Mouse (Mus musculus) testis, adult 2 months (tissue): Measurements from ENCODE around the gene Gm281.

Experiments
- CTCF ChIP-seq: fragments of 200-500 bp; IDR thresholded peaks from 2 replicates; pipeline ENCODE4 v1.5.1; 2012; ENCODE audit warnings: low read depth, mild to moderate bottlenecking, inconsistent platforms, low read length, moderate library complexity; ENCODE audit not compliant: control insufficient read depth, insufficient read depth, insufficient replicate concordance
- POLR2A ChIP-seq: fragments of 200-500 bp; IDR thresholded peaks from 2 replicates; pipeline ENCODE4 v1.6.1; 2012; ENCODE audit warnings: low read depth, mild to moderate bottlenecking, inconsistent platforms, low read length, moderate library complexity; ENCODE audit not compliant: control insufficient read depth

GRCm38 (mm10) chr14:13960482-13961325 is 46.4 kb upstream of the Gm281 start:
- no peak for TF ChIP-seq CTCF
- TF ChIP-seq POLR2A, result no peak
